ENCODE assay signal across 8 mouse cellular contexts in genomic region chr6:88431202-88431601, GRCm38 (mm10). TPM values are rescaled to one million over a fixed set of nuclear protein-coding genes. Genes with fewer than 3 reads are reported as not detected.
A peak's percentile ranks its signal among the peaks of the same experiment; 100 is the strongest.
DNase-seq lines count a peak whose midpoint lies in the region; ATAC-seq and TF ChIP-seq lines count a peak whose summit lies in the region.

No protein-coding gene starts in this region.

- no peaks in the 10 kb centered on the region for H3K36me3 ChIP-seq in hindbrain, postnatal 0 days (ENCODE audit: insufficient read depth, low read length)
- H3K36me3 ChIP-seq in thymus, adult 2 months (ENCODE audit: control insufficient read depth, insufficient read depth, low read length), result no peaks in the 10 kb centered on the region

- no peak overlapping the region for H3K9ac ChIP-seq in hindbrain, postnatal 0 days (replicated peaks; ENCODE audit: low read length)

- intact Hi-C loops in gastrocnemius, adult 2 months (cut with DNase I), result loop anchor here (1.0 to 5.0 kb wide), 2 partner anchors 239 to 318 kb away; partner anchors contain the start of gene Gata2
- intact Hi-C loops in gastrocnemius, postnatal 36 days (cut with DNase I), result loop anchor here (5.0 kb wide), 1 partner anchor 244 kb away; no protein-coding TSS in a partner anchor

- no peak overlapping the region for H3K27ac ChIP-seq in gastrocnemius, adult 2 months
- H3K27ac ChIP-seq in hindbrain, postnatal 0 days, result no peak overlapping the region
- H3K27ac ChIP-seq in thymus, adult 2 months (ENCODE audit: control insufficient read depth, insufficient read depth, low read length), result no peak overlapping the region

- no peak overlapping the region for H3K4me3 ChIP-seq in gastrocnemius, adult 2 months
- no peak overlapping the region for H3K4me3 ChIP-seq in hindbrain, postnatal 0 days (ENCODE audit: low read length)
- no peak overlapping the region for H3K4me3 ChIP-seq in thymus, adult 2 months (ENCODE audit: control insufficient read depth, insufficient read depth, low read length)

- no peak overlapping the region for H3K4me2 ChIP-seq in hindbrain, postnatal 0 days (ENCODE audit: low read depth, low read length)

- WGBS in hindbrain, postnatal 0 days, result 29% methylated on average over 4 of the region's 4 CpGs
- WGBS in thymus, adult 2 months, result 63% methylated on average over 4 of the region's 4 CpGs

- H3K9me3 ChIP-seq in hindbrain, postnatal 0 days (ENCODE audit: low read length), result no peaks in the 10 kb centered on the region

- TF ChIP-seq CTCF in gastrocnemius, adult 2 months (IDR thresholded peaks at IDR 0.05), result peak; percentile 64
- TF ChIP-seq CTCF in hindbrain, postnatal 0 days (IDR thresholded peaks at IDR 0.05; ENCODE audit: low read depth), result peak; percentile 82
- no peak for TF ChIP-seq CTCF in thymus, adult 2 months (IDR thresholded peaks at IDR 0.05; ENCODE audit: borderline replicate concordance, control insufficient read depth, extremely low read depth, insufficient read depth, low read length, poor library complexity)

- H3K27me3 ChIP-seq in hindbrain, postnatal 0 days (ENCODE audit: insufficient read depth, low read length), result no peaks in the 10 kb centered on the region
- H3K27me3 ChIP-seq in thymus, adult 2 months (ENCODE audit: control insufficient read depth, insufficient read depth, low read length), result no peaks in the 10 kb centered on the region

- peak; percentile 37 for DNase-seq in gastrocnemius, adult 2 months
- DNase-seq in gastrocnemius, postnatal 36 days, result no peak
- peak; percentile 62 for DNase-seq in ES-CJ7 (ENCODE audit: low read depth, low spot score)
- DNase-seq in embryo, embryonic 11 days, result peak; percentile 71
- DNase-seq in hindbrain, postnatal 0 days (ENCODE audit: low spot score), result peak; percentile 63
- peak; percentile 49 to 66 for DNase-seq in lung, adult 18-20 months
- no peak for DNase-seq in spleen, postnatal 36 days (ENCODE audit: low spot score in 2 of 2)
- no peak for DNase-seq in thymus, adult 2 months

- no peaks in the 10 kb centered on the region for H3K4me1 ChIP-seq in hindbrain, postnatal 0 days (ENCODE audit: insufficient read depth, low read length)
- H3K4me1 ChIP-seq in thymus, adult 2 months (replicated peaks; ENCODE audit: control insufficient read depth, insufficient read depth, low read length), result peaks cover 3% of the 10 kb centered on the region; the same call in 1 of the 2 replicates

- 0 out of 2 replicates have a peak, but pooled peaks have one; percentile 62 for ATAC-seq in hindbrain, postnatal 0 days

- TF ChIP-seq POLR2A in thymus, adult 2 months (IDR thresholded peaks at IDR 0.05; ENCODE audit: control insufficient read depth, extremely low read depth, insufficient read depth, low read length, poor library complexity), result no peak

RNA-seq across cellular contexts. Expression of gene Eefsec, which starts 15.1 kb away (rescaled TPM):
- total RNA-seq in gastrocnemius, adult 2 months (2021), result 1 to 10 TPM; 8.1 to 8.2 TPM
- total RNA-seq in gastrocnemius, postnatal 36 days (2021), result 1 to 10 TPM; 6.8 TPM
- 20.6 and 28.6 TPM in 2 replicates for total RNA-seq in hindbrain, postnatal 0 days (2014; rRNA removed)
- polyA plus RNA-seq in hindbrain, postnatal 0 days (2015; fragmentation: Nextera tagmentation; extraction: Ambion mirVana), result 25.6 and 27.9 TPM in 2 replicates
- polyA plus RNA-seq in thymus, adult 2 months (2012; rRNA removed), result 79.5 and 83.6 TPM in 2 replicates

RNA-seq across cellular contexts. Expression of gene Ruvbl1, which starts 34.0 kb away (rescaled TPM):
- 10 to 100 TPM; 20.2 to 21.9 TPM for total RNA-seq in gastrocnemius, adult 2 months (2021)
- total RNA-seq in gastrocnemius, postnatal 36 days (2021), result 10 to 100 TPM; 19.4 to 19.7 TPM
- total RNA-seq in hindbrain, postnatal 0 days (2014; rRNA removed), result 31.2 and 42.5 TPM in 2 replicates
- polyA plus RNA-seq in hindbrain, postnatal 0 days (2015; fragmentation: Nextera tagmentation; extraction: Ambion mirVana), result 74.0 and 74.6 TPM in 2 replicates
- polyA plus RNA-seq in thymus, adult 2 months (2012; rRNA removed), result 52.1 and 52.2 TPM in 2 replicates

Comparison
In these comparisons a context has a peak if more than half of its experiments do, and no peak if none do; other contexts are left out.
1. DNase-seq: peak in gastrocnemius, adult 2 months (single experiment), ES-CJ7 (single experiment), embryo, embryonic 11 days (single experiment), hindbrain, postnatal 0 days (single experiment) and lung, adult 18-20 months (2 of 2); none in gastrocnemius, postnatal 36 days (0 of 2), spleen, postnatal 36 days (0 of 2) and thymus, adult 2 months (single experiment).